Mouse (Mus musculus): Measurements from ENCODE around the gene Rcn2. TPM values are rescaled to one million over a fixed set of nuclear protein-coding genes. Genes with fewer than 3 reads are reported as not detected.
"Not testable (repeated sequence)": the region's sequence is repeated elsewhere in the genome, so short reads cannot be mapped to it uniquely, and the experiment has no call there.

Gene Rcn2
- 19.6 to 27.3 TPM (median 26.5 TPM) in 3 replicates for total RNA-seq (2017)

- ATAC-seq (replicated peaks; ENCODE audit: insufficient number of reproducible peaks, low FRiP score, low TSS enrichment, poor library complexity, severe bottlenecking), result peak; percentile 100
Measured at GRCm38 (mm10) chr9:56041372-56042180, at the start of gene Rcn2. Gene Rcn2, plus strand, starts transcription at chr9:56041845.

GRCm38 (mm10) chr9:56004679-56005078 lies 37.0 kb upstream of the Rcn2 start:
- ATAC-seq (replicated peaks; ENCODE audit: insufficient number of reproducible peaks, low FRiP score, low TSS enrichment, poor library complexity, severe bottlenecking), result not testable (repeated sequence)

- ATAC-seq (replicated peaks; ENCODE audit: insufficient number of reproducible peaks, low FRiP score, low TSS enrichment, poor library complexity, severe bottlenecking), result no peak
Measured at GRCm38 (mm10) chr9:56010450-56010849, 31.2 kb upstream of the Rcn2 start, which contains the start of gene 4930563M21Rik. Gene 4930563M21Rik, minus strand, starts transcription at chr9:56010550.

- ATAC-seq (replicated peaks; ENCODE audit: insufficient number of reproducible peaks, low FRiP score, low TSS enrichment, poor library complexity, severe bottlenecking), result no peak
Measured at GRCm38 (mm10) chr9:56024772-56025171, 16.9 kb upstream of the Rcn2 start.

GRCm38 (mm10) chr9:56027292-56027691 lies 14.4 kb upstream of the Rcn2 start:
- ATAC-seq (replicated peaks; ENCODE audit: insufficient number of reproducible peaks, low FRiP score, low TSS enrichment, poor library complexity, severe bottlenecking), result no peak

GRCm38 (mm10) chr9:56032219-56032618 lies 9.4 kb upstream of the Rcn2 start:
- no peak for ATAC-seq (replicated peaks; ENCODE audit: insufficient number of reproducible peaks, low FRiP score, low TSS enrichment, poor library complexity, severe bottlenecking)

- ATAC-seq (replicated peaks; ENCODE audit: insufficient number of reproducible peaks, low FRiP score, low TSS enrichment, poor library complexity, severe bottlenecking), result 0 out of 2 replicates have a peak, but pooled peaks have one; percentile 36
Measured at GRCm38 (mm10) chr9:56042181-56042621, 556 bp downstream of the Rcn2 start.

- ATAC-seq (replicated peaks; ENCODE audit: insufficient number of reproducible peaks, low FRiP score, low TSS enrichment, poor library complexity, severe bottlenecking), result no peak
Measured at GRCm38 (mm10) chr9:56053796-56054195, 12.2 kb downstream of the Rcn2 start.

GRCm38 (mm10) chr9:56056147-56056546 lies 14.5 kb downstream of the Rcn2 start:
- no peak for ATAC-seq (replicated peaks; ENCODE audit: insufficient number of reproducible peaks, low FRiP score, low TSS enrichment, poor library complexity, severe bottlenecking)

GRCm38 (mm10) chr9:56062336-56062735 lies 20.7 kb downstream of the Rcn2 start:
- ATAC-seq (replicated peaks; ENCODE audit: insufficient number of reproducible peaks, low FRiP score, low TSS enrichment, poor library complexity, severe bottlenecking), result no peak

GRCm38 (mm10) chr9:56065011-56065410 lies 23.4 kb downstream of the Rcn2 start:
- no peak for ATAC-seq (replicated peaks; ENCODE audit: insufficient number of reproducible peaks, low FRiP score, low TSS enrichment, poor library complexity, severe bottlenecking)

- peak; percentile 59; the same call in 1 of the 2 replicates for ATAC-seq (replicated peaks; ENCODE audit: insufficient number of reproducible peaks, low FRiP score, low TSS enrichment, poor library complexity, severe bottlenecking)
Measured at GRCm38 (mm10) chr9:56067964-56068363, 26.3 kb downstream of the Rcn2 start.

- no peak for ATAC-seq (replicated peaks; ENCODE audit: insufficient number of reproducible peaks, low FRiP score, low TSS enrichment, poor library complexity, severe bottlenecking)
Measured at GRCm38 (mm10) chr9:56068630-56069029, 27.0 kb downstream of the Rcn2 start.

GRCm38 (mm10) chr9:56072861-56073260 lies 31.2 kb downstream of the Rcn2 start:
- no peak for ATAC-seq (replicated peaks; ENCODE audit: insufficient number of reproducible peaks, low FRiP score, low TSS enrichment, poor library complexity, severe bottlenecking)

- 0 out of 2 replicates have a peak, but pooled peaks have one; percentile 7 for ATAC-seq (replicated peaks; ENCODE audit: insufficient number of reproducible peaks, low FRiP score, low TSS enrichment, poor library complexity, severe bottlenecking)
Measured at GRCm38 (mm10) chr9:56074863-56075262, 33.2 kb downstream of the Rcn2 start.

- ATAC-seq (replicated peaks; ENCODE audit: insufficient number of reproducible peaks, low FRiP score, low TSS enrichment, poor library complexity, severe bottlenecking), result peak; percentile 82
Measured at GRCm38 (mm10) chr9:56075264-56075663, 33.6 kb downstream of the Rcn2 start.

GRCm38 (mm10) chr9:56075901-56076620 lies 34.4 kb downstream of the Rcn2 start:
- ATAC-seq (replicated peaks; ENCODE audit: insufficient number of reproducible peaks, low FRiP score, low TSS enrichment, poor library complexity, severe bottlenecking), result peak; percentile 75

GRCm38 (mm10) chr9:56079587-56079986 lies 37.9 kb downstream of the Rcn2 start:
- no peak for ATAC-seq (replicated peaks; ENCODE audit: insufficient number of reproducible peaks, low FRiP score, low TSS enrichment, poor library complexity, severe bottlenecking)

- ATAC-seq (replicated peaks; ENCODE audit: insufficient number of reproducible peaks, low FRiP score, low TSS enrichment, poor library complexity, severe bottlenecking), result no peak
Measured at GRCm38 (mm10) chr9:56086524-56086923, 44.9 kb downstream of the Rcn2 start.

Data from monocyte, adult 5-6 weeks (primary cell).